Mouse (Mus musculus) lung, adult 2 months (tissue): ENCODE results near the gene Gm10553.
"Not testable (repeated sequence)": the region's sequence is repeated elsewhere in the genome, so short reads cannot be mapped to it uniquely, and the experiment has no call there.

ENCODE experiments used
- CTCF ChIP-seq: fragments of 200-500 bp; IDR thresholded peaks from 2 replicates; pipeline ENCODE4 v1.5.1; 2011; ENCODE audit warnings: mild to moderate bottlenecking, low read length, control low read depth; ENCODE audit not compliant: insufficient read depth
- POLR2A ChIP-seq: fragments of 200-500 bp; IDR thresholded peaks from 2 replicates; pipeline ENCODE4 v1.6.1; 2011; ENCODE audit warnings: low read depth, mild to moderate bottlenecking, control low read depth, low read length, borderline replicate concordance; ENCODE audit errors: extremely low read depth

DNA sequence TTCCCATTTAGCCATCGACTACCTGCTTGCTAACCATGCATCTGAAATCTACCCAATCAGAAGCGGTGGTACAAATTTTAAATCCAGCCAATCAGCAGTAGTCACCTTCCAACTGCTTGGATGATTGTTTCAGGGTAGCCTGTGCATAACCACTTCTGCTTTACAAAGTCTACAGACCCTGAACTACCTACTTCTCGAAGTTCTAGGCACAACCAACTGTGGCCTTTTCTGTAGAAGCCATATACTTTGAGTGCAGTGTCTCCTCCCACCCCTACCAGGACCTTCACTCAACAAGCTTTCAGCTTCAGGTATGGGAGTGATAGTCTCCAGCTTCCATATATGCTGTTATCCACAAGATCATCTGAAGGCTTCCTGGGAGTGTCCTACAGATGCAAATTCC is 7.8 kb upstream of the Gm10553 start:
- not testable (repeated sequence) for TF ChIP-seq POLR2A, CTCF
